Mouse (Mus musculus) hindbrain, embryonic 13.5 days (tissue): ENCODE results near the gene Nlrp5. TPM values are rescaled to one million over a fixed set of nuclear protein-coding genes. Genes with fewer than 3 reads are reported as not detected.
"Not testable (repeated sequence)": the region's sequence is repeated elsewhere in the genome, so short reads cannot be mapped to it uniquely, and the experiment has no call there.

Experiments
- ATAC-seq: fragments of 200-750 bp; cut with Nextera tagmentation; 2 replicates; pipeline ENCODE4 v1.8.0; 2017; ENCODE audit warnings: moderate TSS enrichment; ENCODE audit not compliant: low FRiP score
- H3K27ac ChIP-seq: fragments of 300-500 bp; sonication (generic); 2 replicates; pipeline ENCODE4 v1.5.1; 2015; ENCODE audit warnings: inconsistent platforms, mild to moderate bottlenecking, moderate library complexity
- H3K27me3 ChIP-seq: fragments of 300-500 bp; sonication (generic); 2 replicates; pipeline ENCODE4 v1.6.1; 2015; ENCODE audit warnings: mild to moderate bottlenecking, inconsistent platforms
- H3K36me3 ChIP-seq: fragments of 300-500 bp; sonication (generic); 2 replicates; pipeline ENCODE4 v1.6.1; 2015; ENCODE audit warnings: mild to moderate bottlenecking, inconsistent platforms
- H3K4me1 ChIP-seq: fragments of 300-500 bp; sonication (generic); replicated peaks from 2 replicates; pipeline ENCODE4 v1.6.1; 2015; ENCODE audit warnings: inconsistent platforms
- H3K4me2 ChIP-seq: fragments of 300-500 bp; sonication (generic); 2 replicates; pipeline ENCODE4 v1.6.1; 2015; ENCODE audit warnings: inconsistent platforms, mild to moderate bottlenecking, moderate library complexity
- H3K4me3 ChIP-seq: fragments of 300-500 bp; sonication (generic); 2 replicates; pipeline ENCODE4 v1.5.1; 2015; ENCODE audit warnings: mild to moderate bottlenecking, inconsistent platforms
- H3K9ac ChIP-seq: fragments of 300-500 bp; sonication (generic); 2 replicates; pipeline ENCODE4 v1.6.1; 2015; ENCODE audit warnings: mild to moderate bottlenecking, inconsistent platforms
- H3K9me3 ChIP-seq: fragments of 300-500 bp; sonication (generic); 2 replicates; pipeline ENCODE4 v1.6.1; 2016; ENCODE audit warnings: inconsistent platforms
- WGBS: fragments of 180-500 bp; shearing (Covaris S2); methylation state at CpG from one replicate; pipeline ENCODE4 v1.1.7; 2015; 5-methylcytosine and 5-hydroxymethylcytosine counted together
- microRNA-seq: library from miRNA; unstranded; fragments of <30 nt; microRNA quantifications from one replicate; pipeline ENCODE4, GENCODE M21; 2016
- polyA plus RNA-seq: library from polyadenylated mRNA; unstranded; fragments of >200 nt; fragmentation: Nextera tagmentation; extraction: Ambion mirVana; gene quantifications from 2 replicates; pipeline ENCODE4 v1.2.1, GENCODE M21; 2015

The Nlrp5 gene
- polyA plus RNA-seq = not detected in 2 replicates

- Histone ChIP-seq H3K27me3 (no peaks in the 10 kb centered on the region), H3K4me3 (no peak within 1 kb of the TSS), H3K4me1 (no peaks in the 10 kb centered on the region), H3K9me3 (peaks cover 48% of the 10 kb centered on the region), H3K36me3 (no peaks in the 10 kb centered on the region), H3K9ac (no peak within 1 kb of the TSS), H3K27ac (no peak within 1 kb of the TSS), H3K4me2 (no peak within 1 kb of the TSS)
- no peak for ATAC-seq
- 72% methylated on average over 10 of the region's 10 CpGs for WGBS
These were observed at the start of gene Nlrp5 for GRCm38 (mm10) chr7:23385589-23385988. Gene Nlrp5, plus strand, starts transcription at chr7:23385889.

- not testable (repeated sequence) for H3K4me1 ChIP-seq, H3K9ac ChIP-seq, H3K4me3 ChIP-seq, ATAC-seq, H3K27ac ChIP-seq, H3K27me3 ChIP-seq, H3K36me3 ChIP-seq, H3K4me2 ChIP-seq
- 92% methylated on average over 13 of the region's 13 CpGs for WGBS
- H3K9me3 ChIP-seq = peaks cover 54% of the 10 kb centered on the region
These were observed 27.4 kb upstream of the Nlrp5 start for GRCm38 (mm10) chr7:23358311-23358710.

GRCm38 (mm10) chr7:23470201-23470600 lies 84.5 kb downstream of the Nlrp5 start:
- H3K27ac ChIP-seq, H3K4me1 ChIP-seq, H3K9ac ChIP-seq, H3K4me3 ChIP-seq, ATAC-seq, H3K36me3 ChIP-seq, H3K27me3 ChIP-seq, H3K4me2 ChIP-seq: not testable (repeated sequence)
- 86% methylated on average over 3 of the region's 3 CpGs for WGBS
- H3K9me3 ChIP-seq = peaks cover 41% of the 10 kb centered on the region

- H3K4me1 ChIP-seq, H3K9ac ChIP-seq: not testable (repeated sequence)
- H3K9me3 ChIP-seq = peaks cover 41% of the 10 kb centered on the region
These were observed 85.1 kb downstream of the Nlrp5 start for GRCm38 (mm10) chr7:23470832-23471231.

DNA sequence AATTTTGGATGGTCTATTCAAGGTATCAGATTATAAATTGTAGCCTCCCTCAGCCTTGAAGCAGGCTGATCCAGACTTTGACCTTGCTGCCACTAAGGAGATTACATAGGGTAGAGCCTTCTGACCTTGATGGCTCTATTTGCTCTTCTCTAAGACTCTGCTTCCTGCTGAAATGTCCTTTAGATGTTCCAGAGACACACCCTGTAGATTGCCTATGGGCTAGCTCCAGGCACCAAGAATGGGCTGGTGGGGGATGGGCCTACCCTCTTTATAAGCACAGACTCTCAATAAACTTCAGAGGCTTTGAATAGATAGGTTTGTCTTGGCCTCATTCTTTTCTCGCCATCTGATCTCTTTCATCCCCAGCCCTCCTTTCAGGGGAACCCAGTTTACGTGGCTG lies 87.2 kb downstream of the Nlrp5 start:
- H3K4me3 ChIP-seq, ATAC-seq, H3K9ac ChIP-seq, H3K27ac ChIP-seq, H3K4me2 ChIP-seq, H3K27me3 ChIP-seq, H3K4me1 ChIP-seq, H3K36me3 ChIP-seq: not testable (repeated sequence)
- 75% methylated on average over 2 of the region's 2 CpGs for WGBS
- peaks cover 25% of the 10 kb centered on the region for H3K9me3 ChIP-seq

More at GRCm38 (mm10) chr7:23470832-23471231, 85.1 kb downstream of the Nlrp5 start:
- ATAC-seq, H3K27ac ChIP-seq, H3K27me3 ChIP-seq, H3K4me3 ChIP-seq, H3K4me2 ChIP-seq, H3K36me3 ChIP-seq: not testable (repeated sequence)
- WGBS = 73% methylated on average over 3 of the region's 3 CpGs

Small RNA genes within 50 kb of the gene (microRNA-seq; reads per million reads assigned to microRNA genes)
- not detected for gene Gm25196

Other genes with a start within 250 kb of the Nlrp5 start
- gene Gm10662, start 241.4 kb upstream of the Nlrp5 start, polyA plus RNA-seq = not detected in 2 replicates
- not detected in 2 replicates for gene Vmn1r165, start 168.6 kb upstream of the Nlrp5 start, polyA plus RNA-seq
- not detected in 2 replicates for gene Vmn1r166, start 134.2 kb upstream of the Nlrp5 start, polyA plus RNA-seq
- not detected in 2 replicates for gene Gm6902, start 107.0 kb upstream of the Nlrp5 start, polyA plus RNA-seq
- not detected in 2 replicates for gene Nlrp4e, start 84.7 kb upstream of the Nlrp5 start, polyA plus RNA-seq
- not detected in 2 replicates for gene Vmn1r167, start 121.3 kb downstream of the Nlrp5 start, polyA plus RNA-seq
- not detected in 2 replicates for gene Vmn1r168, start 153.8 kb downstream of the Nlrp5 start, polyA plus RNA-seq
- gene Vmn1r169, start 189.6 kb downstream of the Nlrp5 start, polyA plus RNA-seq = not detected in 2 replicates
- not detected in 2 replicates for gene Vmn1r170, start 220.3 kb downstream of the Nlrp5 start, polyA plus RNA-seq
- not detected in 2 replicates for gene Vmn1r171, start 244.8 kb downstream of the Nlrp5 start, polyA plus RNA-seq